Mouse (Mus musculus) heart, embryonic 15.5 days (tissue): ENCODE measurements around the gene Dph6. TPM values are rescaled to one million over a fixed set of nuclear protein-coding genes. Genes with fewer than 3 reads are reported as not detected.

Experiments used
- ATAC-seq: fragments of 200-750 bp; cut with Nextera tagmentation; replicated peaks from 2 replicates; pipeline ENCODE4 v1.8.0; 2017; ENCODE audit warnings: low read depth, moderate TSS enrichment; ENCODE audit not compliant: insufficient number of reproducible peaks, insufficient read depth, low FRiP score
- H3K27ac ChIP-seq: fragments of 300-500 bp; sonication (generic); 2 replicates; pipeline ENCODE4 v1.5.1; 2015; ENCODE audit warnings: mild to moderate bottlenecking, inconsistent platforms
- H3K27me3 ChIP-seq: fragments of 300-500 bp; sonication (generic); 2 replicates; pipeline ENCODE4 v1.6.1; 2015; ENCODE audit warnings: inconsistent platforms
- H3K36me3 ChIP-seq: fragments of 300-500 bp; sonication (generic); 2 replicates; pipeline ENCODE4 v1.6.1; 2015; ENCODE audit warnings: mild to moderate bottlenecking, inconsistent platforms
- H3K4me1 ChIP-seq: fragments of 300-500 bp; sonication (generic); replicated peaks from 2 replicates; pipeline ENCODE4 v1.6.1; 2015; ENCODE audit warnings: inconsistent platforms
- H3K4me2 ChIP-seq: fragments of 300-500 bp; sonication (generic); 2 replicates; pipeline ENCODE4 v1.6.1; 2015; ENCODE audit warnings: inconsistent platforms, mild to moderate bottlenecking, moderate library complexity
- H3K4me3 ChIP-seq: fragments of 300-500 bp; sonication (generic); 2 replicates; pipeline ENCODE4 v1.5.1; 2015; ENCODE audit warnings: mild to moderate bottlenecking, inconsistent platforms
- H3K9ac ChIP-seq: fragments of 300-500 bp; sonication (generic); 2 replicates; pipeline ENCODE4 v1.6.1; 2015; ENCODE audit warnings: mild to moderate bottlenecking, inconsistent platforms
- H3K9me3 ChIP-seq: fragments of 300-500 bp; sonication (generic); replicated peaks from 2 replicates; pipeline ENCODE4 v1.6.1; 2016; ENCODE audit warnings: inconsistent platforms
- WGBS: fragments of 180-500 bp; shearing (Covaris S2); methylation state at CpG from one replicate; pipeline ENCODE4 v1.1.7; 2015; ENCODE audit warnings: mixed read lengths; 5-methylcytosine and 5-hydroxymethylcytosine counted together
- polyA plus RNA-seq: library from polyadenylated mRNA; unstranded; fragments of >200 nt; fragmentation: Nextera tagmentation; extraction: Ambion mirVana; gene quantifications from 2 replicates; pipeline ENCODE4 v1.2.1, GENCODE M21; 2015

Gene Dph6
- polyA plus RNA-seq: 13.7 and 15.2 TPM in 2 replicates

DNA sequence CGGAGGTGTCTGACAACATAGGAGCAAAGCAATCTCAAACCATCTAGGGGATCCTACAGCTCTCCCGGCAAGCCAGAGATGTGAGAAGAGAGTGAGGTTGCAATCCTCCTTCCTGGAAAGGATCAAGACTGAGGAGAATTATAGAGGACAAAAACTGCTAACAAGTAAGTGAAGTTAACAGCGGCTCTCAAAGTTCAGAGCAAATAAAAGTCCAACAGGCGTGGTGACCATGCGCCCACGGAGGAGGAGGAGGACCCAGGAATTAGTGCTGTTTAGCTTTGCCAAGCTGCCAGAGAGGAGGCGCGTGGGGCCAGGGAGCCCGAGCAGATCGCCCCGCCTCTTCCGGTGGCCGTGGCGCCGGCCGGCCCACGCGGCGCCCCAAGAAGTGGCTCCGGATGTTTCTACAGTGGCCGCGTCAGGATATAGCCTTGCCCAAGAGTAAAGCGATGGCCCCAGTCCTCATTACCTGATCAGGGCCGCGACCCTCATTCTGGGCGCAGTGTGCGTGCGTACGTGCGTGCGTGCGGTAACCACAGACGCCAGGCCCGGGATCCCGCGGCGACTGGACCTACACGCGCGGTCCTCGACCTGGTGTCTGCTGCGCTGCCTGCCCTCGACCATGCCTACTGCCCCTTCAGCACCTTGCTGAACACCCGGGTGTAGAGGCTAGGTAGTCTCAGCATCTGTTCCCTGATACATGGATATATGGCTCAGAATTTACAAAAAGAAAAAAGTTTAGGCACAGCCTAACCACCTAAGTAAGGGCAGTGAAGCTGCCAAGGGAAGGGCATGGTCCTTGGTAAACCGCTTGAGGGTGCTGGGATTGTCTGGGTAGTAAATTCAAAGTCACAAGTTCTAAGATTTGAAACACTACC, at the start of gene Dph6:
TSS of gene Dph6 (minus strand) at position 600 of the 875 bp plus-strand sequence.
- no peaks in the 10 kb centered on the region for H3K9me3 ChIP-seq
- under 1% methylated on average over 45 of the region's 45 CpGs for WGBS
- H3K36me3 ChIP-seq: no peaks in the 10 kb centered on the region
- ATAC-seq: peak; percentile 94
- peak within 1 kb of the TSS; percentile 80 for H3K9ac ChIP-seq
- H3K27ac ChIP-seq: peak within 1 kb of the TSS; percentile 95
- peak within 1 kb of the TSS; percentile 72 for H3K4me2 ChIP-seq
- peaks cover 7% of the 10 kb centered on the region; the same call in 1 of the 2 replicates for H3K4me1 ChIP-seq
- peak within 1 kb of the TSS; percentile 74 for H3K4me3 ChIP-seq
- no peaks in the 10 kb centered on the region for H3K27me3 ChIP-seq

DNA sequence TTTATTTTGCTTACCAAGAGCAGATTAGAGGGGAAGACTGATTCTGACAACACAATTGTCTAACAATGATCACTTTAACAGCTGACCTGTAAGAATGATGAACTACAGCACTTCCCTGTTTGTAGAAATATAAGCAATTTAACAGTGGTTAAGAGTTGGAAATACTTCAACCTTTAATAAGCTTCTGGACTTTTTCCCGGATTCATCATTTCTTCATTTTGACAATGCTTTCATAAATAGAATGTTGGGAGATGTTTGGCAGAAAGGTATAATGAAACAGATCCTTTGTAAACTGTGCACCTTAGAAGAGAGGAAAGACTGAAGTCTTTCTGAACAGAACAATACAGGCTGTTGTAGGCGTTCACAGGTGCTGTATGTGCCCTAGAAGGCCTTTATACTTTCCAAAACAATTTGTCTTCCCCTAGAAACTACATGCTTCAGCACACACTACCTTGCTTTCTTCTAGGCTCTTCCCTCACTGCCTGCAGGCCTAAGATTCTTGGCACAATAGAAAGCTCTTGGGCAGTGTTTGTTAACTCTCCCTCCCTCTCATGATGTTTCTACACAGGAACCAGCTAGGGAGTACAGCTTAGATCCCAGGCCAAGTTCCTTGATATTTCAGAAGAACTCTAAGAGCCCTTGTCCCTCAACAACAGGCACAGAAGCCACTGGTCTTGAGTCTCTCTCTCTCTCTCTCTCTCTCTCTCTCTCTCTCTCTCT, 46.4 kb upstream of the Dph6 start:
- no peak for ATAC-seq
- H3K9me3 ChIP-seq: no peaks in the 10 kb centered on the region
- H3K4me1 ChIP-seq: no peaks in the 10 kb centered on the region; the same call in 1 of the 2 replicates
- H3K4me2 ChIP-seq: no peak overlapping the region
- H3K4me3 ChIP-seq: no peak overlapping the region
- H3K27ac ChIP-seq: no peak overlapping the region
- 62% methylated on average over 2 of the region's 2 CpGs for WGBS
- H3K9ac ChIP-seq: no peak overlapping the region
- no peaks in the 10 kb centered on the region for H3K36me3 ChIP-seq
- H3K27me3 ChIP-seq: no peaks in the 10 kb centered on the region

DNA sequence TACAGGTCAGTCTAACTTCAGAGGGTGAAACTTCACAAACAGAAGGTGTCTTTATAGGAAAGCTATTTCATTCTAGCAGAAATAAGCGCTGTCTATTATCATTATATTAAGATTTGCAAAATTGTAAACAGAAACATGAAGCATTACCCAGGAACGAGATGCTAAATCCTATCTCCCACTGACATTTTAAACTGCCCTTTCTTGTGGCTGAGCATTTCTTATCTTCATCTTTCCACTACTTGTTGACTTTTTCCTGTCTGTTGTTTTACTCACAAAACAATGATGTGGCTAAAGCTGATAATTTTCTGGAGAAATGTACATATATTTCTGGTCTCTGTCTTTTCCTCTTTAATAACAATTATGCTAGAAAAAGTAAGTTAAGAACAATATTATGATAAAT, 36.8 kb upstream of the Dph6 start:
- no peak overlapping the region for H3K9ac ChIP-seq

GRCm38 (mm10) chr2:114687483-114687882, 32.7 kb upstream of the Dph6 start:
- 81% methylated on average over 1 of the region's 1 CpGs for WGBS
- Histone ChIP-seq H3K27me3 (no peaks in the 10 kb centered on the region), H3K4me3 (no peak overlapping the region), H3K9ac (no peak overlapping the region), H3K36me3 (no peaks in the 10 kb centered on the region), H3K9me3 (no peaks in the 10 kb centered on the region), H3K4me1 (no peaks in the 10 kb centered on the region), H3K27ac (no peak overlapping the region), H3K4me2 (no peak overlapping the region)
- ATAC-seq: no peak

More for the DNA sequence above, 36.8 kb upstream of the Dph6 start:
- H3K27ac ChIP-seq: no peak overlapping the region
- H3K27me3 ChIP-seq: no peaks in the 10 kb centered on the region
- no peaks in the 10 kb centered on the region for H3K4me1 ChIP-seq
- H3K4me3 ChIP-seq: no peak overlapping the region
- 59% methylated on average over 2 of the region's 2 CpGs for WGBS
- H3K4me2 ChIP-seq: no peak overlapping the region
- ATAC-seq: no peak
- H3K9me3 ChIP-seq: no peaks in the 10 kb centered on the region
- H3K36me3 ChIP-seq: no peaks in the 10 kb centered on the region

DNA sequence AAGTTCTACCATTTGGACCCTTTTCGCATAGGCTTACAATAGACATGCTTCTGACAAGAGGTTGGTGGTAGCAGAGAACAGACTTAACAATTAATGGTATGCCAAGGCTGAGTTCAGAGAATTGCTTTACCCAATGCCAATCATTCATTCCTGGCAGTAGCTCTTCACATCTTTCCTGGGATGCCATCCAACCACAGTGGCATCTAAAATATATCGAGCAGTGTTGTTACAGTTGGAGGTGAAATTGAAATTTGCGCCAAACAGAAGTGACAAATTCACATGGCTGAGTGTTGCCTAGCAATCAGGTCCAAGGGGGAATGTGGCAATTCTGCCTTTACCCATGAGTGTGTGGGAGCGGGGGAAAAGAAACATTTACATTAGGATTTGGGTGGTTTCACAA, 32.3 kb upstream of the Dph6 start:
- Histone ChIP-seq H3K36me3 (no peaks in the 10 kb centered on the region), H3K27ac (no peak overlapping the region), H3K4me2 (no peak overlapping the region), H3K4me3 (no peak overlapping the region), H3K9ac (no peak overlapping the region), H3K4me1 (no peaks in the 10 kb centered on the region), H3K9me3 (no peaks in the 10 kb centered on the region), H3K27me3 (no peaks in the 10 kb centered on the region)
- 80% methylated on average over 4 of the region's 4 CpGs for WGBS
- no peak for ATAC-seq

GRCm38 (mm10) chr2:114673831-114674230, 19.1 kb upstream of the Dph6 start:
- Histone ChIP-seq H3K36me3 (no peaks in the 10 kb centered on the region), H3K9ac (no peak overlapping the region), H3K4me1 (no peaks in the 10 kb centered on the region), H3K4me3 (no peak overlapping the region), H3K27me3 (no peaks in the 10 kb centered on the region), H3K9me3 (no peaks in the 10 kb centered on the region), H3K4me2 (no peak overlapping the region), H3K27ac (no peak overlapping the region)
- WGBS: 75% methylated on average over 1 of the region's 1 CpGs
- ATAC-seq: no peak

- H3K9ac ChIP-seq: no peak overlapping the region
- H3K27me3 ChIP-seq: no peaks in the 10 kb centered on the region
- no peaks in the 10 kb centered on the region for H3K4me1 ChIP-seq
- ATAC-seq: no peak
- H3K27ac ChIP-seq: no peak overlapping the region
- H3K4me2 ChIP-seq: no peak overlapping the region
- H3K4me3 ChIP-seq: no peak overlapping the region
- WGBS: 66% methylated on average over 3 of the region's 3 CpGs
- H3K9me3 ChIP-seq: no peaks in the 10 kb centered on the region
- H3K36me3 ChIP-seq: no peaks in the 10 kb centered on the region
Measured at GRCm38 (mm10) chr2:114670983-114671382, 16.2 kb upstream of the Dph6 start.

DNA sequence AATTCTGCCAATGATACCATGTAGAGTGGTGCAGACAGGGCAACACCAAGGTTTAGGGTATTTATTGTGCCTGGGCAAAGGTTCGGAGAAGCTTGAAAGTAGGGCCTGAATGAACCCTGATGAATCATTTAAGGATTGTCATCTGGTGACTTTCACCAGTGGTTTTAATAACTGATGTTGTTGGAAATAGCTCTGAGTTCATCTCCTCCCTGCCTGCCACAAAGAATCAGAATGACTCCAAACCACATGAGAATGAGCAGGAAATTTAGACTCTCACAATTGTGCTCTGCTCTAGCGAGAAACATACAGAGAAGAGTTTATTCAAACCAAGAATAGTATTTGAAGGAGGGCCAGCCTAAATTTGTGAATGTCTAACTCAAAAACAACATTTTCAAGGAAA, 4.2 kb upstream of the Dph6 start:
- WGBS: 76% methylated on average over 2 of the region's 2 CpGs
- no peak overlapping the region for H3K4me3 ChIP-seq
- H3K27ac ChIP-seq: no peak overlapping the region
- no peak overlapping the region for H3K9ac ChIP-seq
- H3K9me3 ChIP-seq: no peaks in the 10 kb centered on the region
- ATAC-seq: no peak
- H3K4me2 ChIP-seq: no peak overlapping the region
- H3K4me1 ChIP-seq: peaks cover 4% of the 10 kb centered on the region; the same call in 1 of the 2 replicates
- H3K27me3 ChIP-seq: no peaks in the 10 kb centered on the region
- no peaks in the 10 kb centered on the region for H3K36me3 ChIP-seq

GRCm38 (mm10) chr2:114646240-114646639, 8.5 kb downstream of the Dph6 start:
- Histone ChIP-seq H3K36me3 (peaks cover 5% of the 10 kb centered on the region; the same call in 1 of the 2 replicates), H3K9ac (no peak overlapping the region), H3K4me3 (no peak overlapping the region), H3K9me3 (no peaks in the 10 kb centered on the region), H3K27me3 (no peaks in the 10 kb centered on the region), H3K4me1 (no peaks in the 10 kb centered on the region), H3K4me2 (no peak overlapping the region), H3K27ac (no peak overlapping the region)
- no peak for ATAC-seq
- WGBS: 76% methylated on average over 5 of the region's 5 CpGs

- Histone ChIP-seq H3K4me3 (no peak overlapping the region), H3K9me3 (no peaks in the 10 kb centered on the region), H3K4me1 (no peaks in the 10 kb centered on the region), H3K9ac (no peak overlapping the region), H3K27ac (no peak overlapping the region), H3K27me3 (no peaks in the 10 kb centered on the region), H3K4me2 (no peak overlapping the region), H3K36me3 (peaks cover 5% of the 10 kb centered on the region; the same call in 1 of the 2 replicates)
- ATAC-seq: no peak
- 75% methylated on average over 2 of the region's 2 CpGs for WGBS
Measured at GRCm38 (mm10) chr2:114643832-114644231, 10.9 kb downstream of the Dph6 start.

DNA sequence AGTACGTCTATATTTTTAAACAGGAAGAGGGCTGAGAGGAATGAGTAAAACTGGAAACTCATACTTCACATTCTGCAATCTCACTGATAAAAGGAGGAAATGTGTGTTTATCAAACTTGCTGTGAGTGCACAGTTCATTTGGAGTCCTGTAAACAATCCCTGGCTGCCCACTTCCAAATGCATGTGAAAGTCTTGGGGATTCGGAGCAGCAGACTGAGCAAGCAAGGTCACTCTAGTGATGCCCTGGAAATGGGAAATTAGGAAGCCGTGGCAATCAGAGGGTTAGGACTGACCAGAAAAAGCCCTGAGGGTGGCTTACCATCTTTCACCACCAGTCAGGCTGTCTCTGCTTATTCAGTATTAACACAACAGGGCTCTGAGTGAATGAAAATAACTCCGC, 30.1 kb downstream of the Dph6 start:
- Histone ChIP-seq H3K4me3 (no peak overlapping the region), H3K4me1 (peaks cover 2% of the 10 kb centered on the region; the same call in 1 of the 2 replicates), H3K27me3 (no peaks in the 10 kb centered on the region), H3K36me3 (no peaks in the 10 kb centered on the region), H3K9ac (0 out of 2 replicates have a peak overlapping the region, but pooled peaks have one; percentile 10), H3K9me3 (no peaks in the 10 kb centered on the region), H3K27ac (no peak overlapping the region), H3K4me2 (no peak overlapping the region)
- WGBS: 48% methylated on average over 4 of the region's 4 CpGs
- ATAC-seq: no peak
